In the genomic region with DNA sequence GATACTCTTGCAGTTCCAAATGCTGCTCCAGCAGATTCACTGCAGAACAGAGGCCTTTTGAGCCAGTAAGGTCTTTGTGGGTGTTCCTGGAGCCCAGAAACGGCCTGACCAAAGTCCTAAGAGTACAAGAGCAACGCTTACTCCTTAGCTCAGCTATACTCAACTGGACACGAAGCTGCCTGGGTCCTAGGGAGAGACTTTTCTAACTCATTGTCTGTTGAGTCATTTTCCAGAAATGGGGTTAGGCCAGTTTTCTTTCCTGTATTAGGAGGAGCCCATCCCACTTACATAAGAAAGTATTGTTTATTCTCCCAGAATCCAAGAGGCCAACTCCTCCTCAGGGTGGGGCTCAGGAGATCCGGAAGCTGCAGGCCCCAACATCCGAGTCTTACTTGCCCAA, we compare ENCODE assay signal across 15 mouse cellular contexts. TPM values are rescaled to one million over a fixed set of nuclear protein-coding genes. Genes with fewer than 3 reads are reported as not detected.
DNase-seq lines count a peak whose midpoint lies in the region; ATAC-seq and TF ChIP-seq lines count a peak whose summit lies in the region.
"Had no signal": no experiment of that assay in that cellular context is flagged by ENCODE, and none has a peak within 500 bp of the region (broad histone marks: within the 10 kb centered on the region; RNA-seq: fewer than 3 reads in every experiment).

No protein-coding gene starts in this region.

- no peak overlapping the region for H3K4me2 ChIP-seq in stomach, postnatal 0 days (replicated peaks; ENCODE audit: low read depth)

- no peak overlapping the region for H3K4me3 ChIP-seq in left cerebral cortex, adult 2 months
- H3K4me3 ChIP-seq in cortical plate, adult 2 months (ENCODE audit: insufficient read depth, low read length), result no peak overlapping the region
- H3K4me3 ChIP-seq in stomach, postnatal 0 days (ENCODE audit: low read depth, low read length), result no peak overlapping the region

- TF ChIP-seq CTCF in left cerebral cortex, adult 2 months (IDR thresholded peaks at IDR 0.05), result no peak
- TF ChIP-seq CTCF in cortical plate, adult 2 months (IDR thresholded peaks at IDR 0.05; ENCODE audit: extremely low read depth, insufficient read depth, low read length), result no peak
- TF ChIP-seq CTCF in stomach, postnatal 0 days (IDR thresholded peaks at IDR 0.05; ENCODE audit: low read depth), result no peak

- peak; percentile 76 for TF ChIP-seq EP300 in stomach, postnatal 0 days (optimal IDR thresholded peaks at IDR 0.05)

- no peaks in the 10 kb centered on the region for H3K27me3 ChIP-seq in stomach, postnatal 0 days (ENCODE audit: control insufficient read depth, insufficient read depth, low read length)

- H3K36me3 ChIP-seq in stomach, postnatal 0 days (ENCODE audit: control insufficient read depth, insufficient read depth, low read length), result peaks cover 6% of the 10 kb centered on the region; the same call in 1 of the 2 replicates

- H3K9ac ChIP-seq in stomach, postnatal 0 days (ENCODE audit: low read length), result no peak overlapping the region
- H3K9ac ChIP-seq: liver, embryonic 14.5 days had no signal

- peaks cover 2% of the 10 kb centered on the region; the same call in 1 of the 2 replicates for H3K4me1 ChIP-seq in cortical plate, adult 2 months (ENCODE audit: control insufficient read depth, insufficient read depth, low read length)
- H3K4me1 ChIP-seq in stomach, postnatal 0 days (replicated peaks; ENCODE audit: control insufficient read depth, insufficient read depth), result no peaks in the 10 kb centered on the region; the same call in none of the 2 replicates

- H3K9me3 ChIP-seq in stomach, postnatal 0 days (ENCODE audit: control insufficient read depth, low read length), result no peaks in the 10 kb centered on the region

- peak; percentile 90 for ATAC-seq in stomach, postnatal 0 days (ENCODE audit: low FRiP score, low TSS enrichment)
- ATAC-seq: activated CD4-positive, CD25-positive, alpha-beta regulatory T cell, adult 4 months; forebrain, embryonic 16.5 days; inflammation-experienced regulatory T-cells, adult 6 months had no signal

- intact Hi-C loops in heart, postnatal 36 days (cut with DNase I), result no loop called here
- intact Hi-C loops in left cerebral cortex, adult 2 months (cut with DNase I), result no loop called here
- intact Hi-C loops in left cerebral cortex, postnatal 4 days (cut with DNase I), result no loop called here

- 48% methylated on average over 5 of the region's 5 CpGs for WGBS in stomach, postnatal 0 days

- TF ChIP-seq POLR2A in cortical plate, adult 2 months (IDR thresholded peaks at IDR 0.05; ENCODE audit: extremely low read depth, insufficient read depth, low read length), result no peak

- peak; percentile 44 for DNase-seq in heart, adult 8-10 months (ENCODE audit: low spot score)
- DNase-seq in heart, postnatal 36 days, result no peak
- no peak for DNase-seq in left cerebral cortex, adult 2 months (ENCODE audit: extremely low spot score in 1 of 2, low spot score in 2 of 2)
- no peak for DNase-seq in left cerebral cortex, postnatal 4 days
- peak; percentile 57 for DNase-seq in stomach, postnatal 0 days (ENCODE audit: low spot score)
- DNase-seq in layer of hippocampus, adult 8-10 months (ENCODE audit: low spot score in 2 of 2), result no peak
- DNase-seq: gastrocnemius, postnatal 36 days; layer of hippocampus, postnatal 36 days; midbrain, embryonic 14.5 days; right cerebral cortex, postnatal 14 days had no signal

- H3K27ac ChIP-seq in left cerebral cortex, adult 2 months, result peak overlapping the region; percentile 18; the same call in 1 of the 2 replicates
- H3K27ac ChIP-seq in cortical plate, adult 2 months (ENCODE audit: insufficient read depth, low read length), result peak overlapping the region; percentile 63; the same call in 1 of the 2 replicates
- peak overlapping the region; percentile 85 for H3K27ac ChIP-seq in stomach, postnatal 0 days (replicated peaks)
- H3K27ac ChIP-seq: liver, embryonic 14.5 days had no signal

RNA-seq across cellular contexts. Expression of gene Cltb, which starts 5.7 kb away (rescaled TPM):
- 100 to 1,000 TPM in 1 of 4 experiments, 10 to 100 TPM in 3; 86.1 to 103 (median 94.1) TPM for total RNA-seq in heart, adult 8-10 months (2022)
- 100 to 1,000 TPM in 1 of 2 experiments, 10 to 100 TPM in 1; 97.1 to 104 TPM for total RNA-seq in heart, postnatal 36 days (2021)
- 100 to 1,000 TPM; 304 to 316 TPM for total RNA-seq in left cerebral cortex, adult 2 months (2021)
- 100 to 1,000 TPM; 256 to 262 TPM for total RNA-seq in left cerebral cortex, postnatal 4 days (2021)
- polyA plus RNA-seq in cortical plate, adult 2 months (2012; rRNA removed), result 284 and 289 TPM in 2 replicates
- 156 and 160 TPM in 2 replicates for polyA plus RNA-seq in stomach, postnatal 0 days (2015; fragmentation: Nextera tagmentation; extraction: Ambion mirVana)
- total RNA-seq in layer of hippocampus, adult 8-10 months (2022), result 100 to 1,000 TPM; 241 to 284 (median 264) TPM

RNA-seq across cellular contexts. Expression of gene Higd2a, which starts 15.4 kb away (rescaled TPM):
- 100 to 1,000 TPM; 178 to 218 (median 190) TPM for total RNA-seq in heart, adult 8-10 months (2022)
- 100 to 1,000 TPM; 194 to 196 TPM for total RNA-seq in heart, postnatal 36 days (2021)
- 100 to 1,000 TPM; 134 to 144 TPM for total RNA-seq in left cerebral cortex, adult 2 months (2021)
- total RNA-seq in left cerebral cortex, postnatal 4 days (2021), result 100 to 1,000 TPM; 118 to 126 TPM
- 238 and 245 TPM in 2 replicates for polyA plus RNA-seq in cortical plate, adult 2 months (2012; rRNA removed)
- 282 and 289 TPM in 2 replicates for polyA plus RNA-seq in stomach, postnatal 0 days (2015; fragmentation: Nextera tagmentation; extraction: Ambion mirVana)
- total RNA-seq in layer of hippocampus, adult 8-10 months (2022), result 100 to 1,000 TPM; 134 to 161 (median 146) TPM

RNA-seq across cellular contexts. Expression of gene Nop16, which starts 15.5 kb away (rescaled TPM):
- 10 to 100 TPM; 14.5 to 18.3 (median 16.0) TPM for total RNA-seq in heart, adult 8-10 months (2022)
- 10 to 100 TPM; 16.5 to 17.3 TPM for total RNA-seq in heart, postnatal 36 days (2021)
- 10 to 100 TPM; 24.1 to 26.8 TPM for total RNA-seq in left cerebral cortex, adult 2 months (2021)
- 10 to 100 TPM; 30.8 to 36.3 TPM for total RNA-seq in left cerebral cortex, postnatal 4 days (2021)
- 25.4 and 26.0 TPM in 2 replicates for polyA plus RNA-seq in cortical plate, adult 2 months (2012; rRNA removed)
- 51.2 and 53.5 TPM in 2 replicates for polyA plus RNA-seq in stomach, postnatal 0 days (2015; fragmentation: Nextera tagmentation; extraction: Ambion mirVana)
- total RNA-seq in layer of hippocampus, adult 8-10 months (2022), result 10 to 100 TPM; 20.6 to 23.3 (median 20.8) TPM

RNA-seq across cellular contexts. Expression of gene Faf2, which starts 16.2 kb away (rescaled TPM):
- 10 to 100 TPM; 15.8 to 24.3 (median 21.3) TPM for total RNA-seq in heart, adult 8-10 months (2022)
- total RNA-seq in heart, postnatal 36 days (2021), result 10 to 100 TPM; 21.3 to 23.0 TPM
- total RNA-seq in left cerebral cortex, adult 2 months (2021), result 10 to 100 TPM; 48.4 to 53.1 TPM
- 10 to 100 TPM; 54.1 to 56.9 TPM for total RNA-seq in left cerebral cortex, postnatal 4 days (2021)
- polyA plus RNA-seq in cortical plate, adult 2 months (2012; rRNA removed), result 30.7 and 34.6 TPM in 2 replicates
- 46.4 and 50.6 TPM in 2 replicates for polyA plus RNA-seq in stomach, postnatal 0 days (2015; fragmentation: Nextera tagmentation; extraction: Ambion mirVana)
- 10 to 100 TPM; 48.9 to 67.1 (median 53.6) TPM for total RNA-seq in layer of hippocampus, adult 8-10 months (2022)

RNA-seq across cellular contexts. Expression of gene Arl10, which starts 30.6 kb away (rescaled TPM):
- total RNA-seq in heart, adult 8-10 months (2022), result 1 to 10 TPM; 4.1 to 6.6 (median 5.0) TPM
- total RNA-seq in heart, postnatal 36 days (2021), result 1 to 10 TPM; 6.8 to 7.3 TPM
- total RNA-seq in left cerebral cortex, adult 2 months (2021), result 10 to 100 TPM; 24.1 to 25.6 TPM
- 10 to 100 TPM; 73.5 to 75.1 TPM for total RNA-seq in left cerebral cortex, postnatal 4 days (2021)
- polyA plus RNA-seq in cortical plate, adult 2 months (2012; rRNA removed), result 20.1 and 20.4 TPM in 2 replicates
- 13.3 and 14.4 TPM in 2 replicates for polyA plus RNA-seq in stomach, postnatal 0 days (2015; fragmentation: Nextera tagmentation; extraction: Ambion mirVana)
- total RNA-seq in layer of hippocampus, adult 8-10 months (2022), result 10 to 100 TPM; 28.2 to 37.2 (median 30.9) TPM

Comparison
In these comparisons a context has a peak if more than half of its experiments do, and no peak if none do; other contexts are left out.
1. DNase-seq: peak in heart, adult 8-10 months (single experiment) and stomach, postnatal 0 days (single experiment); none in heart, postnatal 36 days (0 of 2), left cerebral cortex, adult 2 months (0 of 2), left cerebral cortex, postnatal 4 days (single experiment) and layer of hippocampus, adult 8-10 months (0 of 2).
2. H3K27ac ChIP-seq: peak in every context shown above with its lines; median percentile 85 in stomach, postnatal 0 days; 63 in cortical plate, adult 2 months; 18 in left cerebral cortex, adult 2 months.